Mouse (Mus musculus) urinary bladder, postnatal 4 days (tissue): ENCODE data around the gene Gm36176.

Experiments used
- DNase-seq, 2 experiments: peaks; one replicate each; pipeline ENCODE4 v3.0.0; 2021 to 2022; ENCODE audit warnings: low spot score in 2 of 2

Gm36176 gene

DNA sequence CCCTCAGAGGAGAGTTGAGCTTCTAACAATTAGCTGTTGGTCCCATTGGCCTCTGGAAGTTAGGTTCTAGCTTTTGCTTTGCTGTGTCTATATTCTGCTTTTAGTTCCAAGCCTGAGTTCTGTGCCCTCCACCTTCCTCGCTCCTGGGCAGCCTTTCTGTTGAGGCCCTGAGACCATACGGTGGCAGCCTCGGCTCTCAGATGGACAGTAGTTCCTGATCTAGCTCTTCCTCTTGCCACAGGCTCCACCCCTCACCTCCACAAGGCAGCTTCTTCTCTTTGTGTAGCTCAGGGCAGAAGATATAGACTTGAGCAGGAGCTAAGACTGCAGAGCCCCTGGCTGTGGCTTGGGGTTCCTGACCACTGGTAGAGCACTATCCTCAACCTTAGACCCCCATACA lies 33.7 kb downstream of the Gm36176 start:
- DNase-seq: no peak

DNA sequence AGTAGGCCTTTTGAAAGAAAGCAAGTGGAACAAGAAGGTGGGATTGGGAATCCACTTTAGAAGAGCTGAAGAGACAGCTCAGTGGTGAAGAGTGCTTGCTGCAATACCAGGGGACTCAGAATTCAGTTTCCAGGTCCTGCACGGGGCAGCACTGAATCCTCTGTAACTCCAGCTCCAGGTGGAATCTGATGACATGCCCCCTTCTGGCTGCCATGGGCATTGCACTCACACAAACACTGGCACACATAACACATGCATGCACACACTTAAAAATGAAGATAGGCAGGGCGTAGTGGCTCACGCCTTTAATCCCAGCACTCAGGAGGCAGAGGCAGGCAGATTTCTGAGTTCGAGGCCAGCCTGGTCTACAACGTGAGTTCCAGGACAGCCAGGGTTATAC lies 36.0 kb downstream of the Gm36176 start:
- DNase-seq: no peak

DNA sequence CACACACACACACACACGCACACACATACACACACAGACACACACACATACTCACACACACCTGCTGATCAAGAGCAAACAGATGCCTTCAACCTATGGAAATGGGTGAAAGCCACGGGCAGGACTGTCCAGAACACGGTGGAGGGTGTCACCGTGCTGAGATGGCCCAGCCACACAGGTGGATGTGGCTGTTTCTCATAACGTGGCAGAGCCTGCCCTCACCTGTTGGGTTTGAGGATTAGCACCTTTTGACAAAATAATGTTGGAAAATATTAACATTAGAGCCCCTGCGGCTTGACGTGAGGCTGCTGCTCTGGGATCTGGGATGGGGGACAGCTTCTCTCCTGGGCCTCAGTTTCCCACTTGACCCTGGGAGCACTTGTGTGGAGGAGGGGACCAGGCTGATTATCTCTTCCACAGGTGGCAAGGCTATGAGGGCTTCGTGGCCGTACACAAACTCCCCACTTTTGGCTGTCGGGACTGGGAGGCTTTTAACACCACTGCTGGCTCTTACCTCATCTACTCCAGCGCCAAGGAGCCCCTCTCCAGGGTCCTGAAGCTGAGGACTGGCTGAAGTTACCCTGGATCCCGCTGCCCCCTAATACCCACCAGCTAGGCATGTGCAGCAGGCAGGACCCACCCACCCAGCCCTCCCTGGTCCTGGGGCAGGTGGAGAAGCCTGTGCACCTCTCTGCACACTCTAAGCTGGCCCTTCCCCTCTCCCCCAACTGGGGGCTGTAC lies 39.6 kb downstream of the Gm36176 start:
- no peak for DNase-seq

DNA sequence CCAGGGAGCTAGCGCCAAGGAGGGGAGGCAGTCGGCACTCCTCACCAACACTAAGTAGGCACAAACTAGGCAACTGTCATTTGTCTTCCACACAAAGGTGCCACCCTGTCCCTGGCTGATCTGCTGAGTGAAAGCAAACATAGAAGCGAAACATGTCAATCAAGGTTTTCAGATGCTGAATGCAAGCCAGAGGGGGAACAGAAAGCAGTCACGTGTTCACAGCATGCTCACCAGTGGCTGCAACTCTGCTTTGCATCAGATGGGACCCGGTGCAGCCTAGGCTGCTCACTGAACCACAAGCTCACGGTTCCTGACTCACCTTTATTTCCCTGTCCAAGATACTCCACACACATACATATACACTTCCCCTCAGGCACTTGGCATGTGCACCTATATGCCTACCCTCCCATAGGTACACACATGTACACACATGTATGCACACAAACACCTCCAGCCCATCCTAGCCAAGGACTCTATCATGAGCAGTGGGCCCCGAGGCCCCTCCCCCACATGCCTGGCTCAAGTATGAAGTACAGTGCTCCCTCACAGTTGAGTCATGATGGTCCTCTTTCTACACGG lies 44.5 kb downstream of the Gm36176 start:
- DNase-seq: no peak

DNA sequence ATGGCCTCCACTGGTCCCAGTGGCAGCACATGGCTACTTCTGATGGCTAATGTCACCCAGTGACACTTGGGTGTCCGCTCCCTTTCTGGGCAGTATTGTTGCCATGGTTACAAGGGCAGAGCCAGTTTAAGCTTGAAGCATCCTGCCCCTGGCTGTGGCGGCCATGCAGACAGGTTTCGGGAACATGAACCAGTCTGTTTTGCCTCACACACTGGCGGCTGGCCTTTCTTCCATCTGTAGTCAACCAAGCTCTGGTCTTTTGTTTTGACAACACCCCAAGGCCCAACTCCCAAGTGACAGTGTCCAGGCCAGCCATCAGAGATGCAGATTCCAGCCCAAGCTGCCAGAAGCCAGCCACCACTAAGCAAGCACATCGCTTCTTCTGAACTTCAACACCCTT lies 49.0 kb downstream of the Gm36176 start:
- no peak for DNase-seq
